Mouse (Mus musculus) cerebellum, adult 2 months (tissue): Measurements from ENCODE around the gene Slc35e3. TPM values are rescaled to one million over a fixed set of nuclear protein-coding genes. Genes with fewer than 3 reads are reported as not detected.
"Not testable (repeated sequence)": the region's sequence is repeated elsewhere in the genome, so short reads cannot be mapped to it uniquely, and the experiment has no call there.

Experiments used
- DNase-seq, 2 experiments: peaks; one replicate each; pipeline ENCODE4 v3.0.0; 2021
- H3K27ac ChIP-seq: fragments of 200-500 bp; 2 replicates; pipeline ENCODE4 v1.5.1; 2012; ENCODE audit warnings: low read length, control low read depth, inconsistent platforms; ENCODE audit not compliant: insufficient read depth
- H3K27me3 ChIP-seq: fragments of 200-500 bp; 2 replicates; pipeline ENCODE4 v1.6.1; 2012; ENCODE audit warnings: inconsistent platforms, mild to moderate bottlenecking, low read length, moderate library complexity; ENCODE audit not compliant: control insufficient read depth, insufficient read depth
- H3K4me1 ChIP-seq: fragments of 200-500 bp; 2 replicates; pipeline ENCODE4 v1.6.1; 2011; ENCODE audit warnings: low read length; ENCODE audit not compliant: control insufficient read depth, insufficient read depth
- H3K4me3 ChIP-seq: fragments of 200-500 bp; replicated peaks from 2 replicates; pipeline ENCODE3; 2011; ENCODE audit warnings: mild to moderate bottlenecking, low read depth, low read length, control low read depth; ENCODE audit not compliant: insufficient read depth
- CTCF ChIP-seq: fragments of 200-500 bp; IDR thresholded peaks from 2 replicates; pipeline ENCODE4 v1.5.1; 2011; ENCODE audit warnings: low read depth, mild to moderate bottlenecking, control low read depth, low read length, moderate library complexity, borderline replicate concordance; ENCODE audit not compliant: insufficient read depth
- POLR2A ChIP-seq: fragments of 200-500 bp; IDR thresholded peaks from 2 replicates; pipeline ENCODE4 v1.6.1; 2011; ENCODE audit warnings: low read length, control low read depth, borderline replicate concordance; ENCODE audit not compliant: insufficient read depth
- WGBS: fragments of 180-500 bp; shearing (Covaris S2); methylation state at CpG from one replicate; pipeline ENCODE4 v1.1.7; 2018; 5-methylcytosine and 5-hydroxymethylcytosine counted together
- polyA plus RNA-seq: library from polyadenylated mRNA; depleted of rRNA; stranded (reverse); fragments of >200 nt; gene quantifications from 2 replicates; pipeline ENCODE4 v1.2.3, GENCODE M21; 2012

Slc35e3 gene
- polyA plus RNA-seq, 1 experiment = 27.8 TPM

DNA sequence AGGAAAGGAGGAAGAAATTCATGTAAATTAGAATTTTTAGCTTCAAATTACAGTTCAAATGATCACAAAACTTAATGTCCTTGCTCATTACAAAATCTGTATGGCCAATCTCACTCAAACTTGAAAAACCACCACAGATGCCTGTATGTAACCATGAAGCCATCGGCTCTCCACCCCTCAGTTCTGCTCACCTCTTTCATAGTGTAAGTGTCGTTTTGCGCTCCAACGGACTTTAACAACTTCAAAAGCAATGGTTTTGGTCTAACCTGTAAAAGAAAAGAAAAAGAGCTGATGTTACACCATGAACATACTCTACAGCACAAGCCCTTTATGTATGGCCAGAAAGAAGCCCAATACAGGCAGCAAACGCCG is 41.2 kb downstream of the Slc35e3 start:
- 94% methylated on average over 6 of the region's 6 CpGs for WGBS
- no peak overlapping the region for H3K27ac ChIP-seq
- TF ChIP-seq CTCF (no peak), POLR2A (no peak)
- H3K27me3 ChIP-seq = no peaks in the 10 kb centered on the region
- H3K4me1 ChIP-seq = peaks cover 6% of the 10 kb centered on the region
- no peak for DNase-seq
- no peak overlapping the region for H3K4me3 ChIP-seq

DNA sequence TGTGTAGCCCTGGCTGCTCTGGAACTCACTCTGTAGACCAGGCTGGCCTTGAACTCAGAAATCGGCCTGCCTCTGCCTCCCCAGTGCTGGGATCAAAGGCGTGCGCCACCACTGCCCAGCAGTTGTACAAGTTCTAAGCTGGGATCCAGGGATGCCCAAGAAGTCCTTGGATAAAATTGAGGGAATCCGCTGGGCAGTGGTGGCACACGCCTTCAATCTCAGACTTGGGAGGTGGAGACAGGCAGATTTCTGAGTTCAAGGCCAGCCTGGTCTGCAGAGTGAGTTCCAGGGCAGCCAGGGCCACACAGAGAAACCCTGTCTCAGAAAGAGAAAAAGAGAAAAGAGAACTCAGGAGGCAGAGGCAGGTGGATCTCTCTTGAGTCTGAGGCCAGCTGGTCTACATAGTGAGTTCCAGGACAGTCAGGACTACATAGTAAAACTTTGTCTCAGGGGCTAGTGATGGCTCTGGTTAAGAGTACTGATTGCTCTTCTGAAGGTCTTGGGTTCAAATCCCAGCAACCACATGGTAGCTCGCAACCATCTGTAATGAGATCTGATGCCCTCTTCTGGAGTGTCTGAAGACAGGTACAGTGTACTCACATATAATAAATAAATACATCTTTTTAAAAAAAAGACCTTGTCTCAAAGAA is 41.7 kb downstream of the Slc35e3 start:
- H3K4me3 ChIP-seq, DNase-seq, H3K4me1 ChIP-seq, H3K27ac ChIP-seq, H3K27me3 ChIP-seq: not testable (repeated sequence)
- WGBS = 100% methylated on average over 6 of the region's 6 CpGs

DNA sequence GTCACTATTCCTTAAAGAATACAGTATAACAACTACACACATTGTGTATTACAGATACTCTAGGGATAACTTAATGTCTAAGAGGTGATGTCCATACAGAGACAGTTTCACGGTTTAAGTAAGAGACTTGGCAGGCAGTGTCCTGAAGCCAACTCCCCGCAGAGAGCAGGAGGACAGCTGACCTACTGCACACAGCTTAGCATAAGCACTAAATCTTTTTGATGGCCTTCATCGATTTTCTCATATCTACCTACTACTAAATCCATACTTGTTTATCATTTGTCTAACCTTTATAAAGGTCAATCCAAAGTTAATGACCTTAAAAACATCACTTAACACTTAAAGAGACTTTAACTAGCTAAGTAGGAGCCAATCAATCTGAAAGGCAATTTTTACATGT is 42.7 kb downstream of the Slc35e3 start:
- no peak for TF ChIP-seq CTCF
- no peak for TF ChIP-seq POLR2A
- H3K4me3 ChIP-seq = no peak overlapping the region
- peaks cover 6% of the 10 kb centered on the region for H3K4me1 ChIP-seq
- H3K27me3 ChIP-seq = no peaks in the 10 kb centered on the region
- WGBS = 36% methylated on average over 3 of the region's 3 CpGs
- no peak for DNase-seq
- H3K27ac ChIP-seq = no peak overlapping the region

DNA sequence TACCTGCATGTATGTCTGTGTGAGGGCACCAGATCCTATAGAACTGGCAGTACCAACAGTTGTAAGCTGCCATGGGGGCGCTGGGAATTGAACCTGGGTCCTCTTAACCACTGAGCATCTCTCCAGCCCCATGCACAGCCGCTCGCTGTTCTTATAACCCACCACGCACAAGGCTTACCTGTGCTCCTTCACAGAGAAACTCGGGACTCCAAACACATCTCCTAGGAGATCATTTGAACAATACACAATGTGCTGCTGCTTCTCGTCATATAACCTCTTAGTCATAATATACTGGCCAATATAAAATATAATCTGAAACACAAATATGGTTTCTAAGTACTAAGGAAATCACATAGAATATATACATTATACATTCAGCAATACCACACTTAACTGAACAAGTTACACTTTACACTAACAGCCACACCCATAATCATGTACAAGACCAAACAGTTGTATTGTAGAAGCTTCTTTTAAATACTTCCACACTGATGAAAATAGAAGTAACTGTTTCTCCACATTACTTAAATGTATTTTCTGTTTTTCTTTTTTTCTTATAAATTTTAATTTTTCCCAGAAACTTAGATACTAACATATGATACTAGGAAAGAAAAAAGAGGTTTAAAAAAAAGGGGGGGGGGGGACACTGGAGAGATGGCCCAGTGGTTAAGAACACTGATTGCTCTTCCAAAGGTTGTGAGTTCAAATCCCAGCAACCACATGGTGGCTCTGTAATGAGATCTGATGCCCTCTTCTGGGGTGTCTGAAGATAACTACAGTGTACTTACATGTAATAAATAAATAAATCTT is 43.9 kb downstream of the Slc35e3 start:
- 93% methylated on average over 6 of the region's 6 CpGs for WGBS
- DNase-seq = no peak
- TF ChIP-seq CTCF (no peak), POLR2A (no peak)

DNA sequence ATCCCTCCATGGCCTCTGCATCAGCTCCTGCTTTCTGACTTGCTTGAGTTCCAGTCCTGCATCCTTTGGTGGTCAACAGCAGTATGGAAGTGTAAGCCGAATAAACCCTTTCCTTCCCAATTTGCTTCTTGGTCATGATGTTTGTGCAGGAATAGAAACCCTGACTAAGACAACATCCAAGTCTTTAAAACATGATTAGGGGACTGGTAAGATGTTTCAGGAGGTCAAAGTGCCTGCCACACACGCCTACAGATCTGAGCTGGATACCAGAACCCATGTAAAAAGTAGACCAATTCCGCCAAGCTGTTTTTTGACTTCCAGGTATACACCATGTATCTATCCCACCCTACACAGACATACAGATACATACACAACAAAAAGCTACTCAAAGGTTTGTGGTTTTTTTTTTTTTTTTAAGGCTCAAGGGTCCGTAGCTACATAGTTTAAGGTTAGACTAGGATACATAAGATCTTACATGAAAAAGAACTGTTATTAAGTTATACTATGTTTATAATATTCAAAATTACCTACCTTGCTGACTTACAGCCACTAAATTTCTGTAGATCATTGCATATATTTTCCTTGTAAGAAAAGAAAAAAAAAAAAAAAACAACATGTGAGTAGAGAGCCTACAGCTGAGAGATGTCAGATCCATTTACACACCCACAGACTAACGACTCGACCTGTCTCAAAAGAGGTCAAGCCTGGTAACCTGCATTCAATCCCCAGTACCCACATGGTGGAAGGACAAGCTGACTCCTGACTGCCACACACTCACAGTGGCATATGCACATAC is 44.9 kb downstream of the Slc35e3 start:
- no peaks in the 10 kb centered on the region; the same call in 1 of the 2 replicates for H3K4me1 ChIP-seq
- no peak overlapping the region for H3K4me3 ChIP-seq
- 93% methylated on average over 6 of the region's 6 CpGs for WGBS
- no peak overlapping the region for H3K27ac ChIP-seq
- no peaks in the 10 kb centered on the region for H3K27me3 ChIP-seq
- no peak for DNase-seq
- TF ChIP-seq CTCF = no peak
- no peak for TF ChIP-seq POLR2A

More for the DNA sequence above, 43.9 kb downstream of the Slc35e3 start:
- Histone ChIP-seq H3K4me3 (no peak overlapping the region), H3K4me1 (peaks cover 6% of the 10 kb centered on the region), H3K27ac (no peak overlapping the region), H3K27me3 (no peaks in the 10 kb centered on the region)

DNA sequence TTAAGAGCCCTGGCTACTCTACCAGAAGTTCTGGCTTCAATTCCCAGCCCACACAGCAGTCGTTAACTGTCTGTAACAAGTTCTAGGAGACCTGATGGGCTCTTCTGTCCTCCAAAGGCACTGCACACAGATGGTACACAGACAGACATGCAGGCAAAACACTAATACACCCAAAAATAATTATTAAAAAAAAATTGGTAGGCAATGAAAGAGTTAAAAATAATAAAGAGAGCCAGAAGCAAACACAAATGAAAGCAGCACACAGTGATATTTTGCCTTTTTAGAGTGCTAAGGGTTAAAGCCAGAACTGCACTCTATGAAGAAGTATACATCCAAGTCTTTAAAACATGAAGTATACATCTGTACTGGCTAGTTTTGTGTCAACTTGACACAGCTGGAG is 45.7 kb downstream of the Slc35e3 start:
- TF ChIP-seq POLR2A = no peak
- no peak for TF ChIP-seq CTCF
- no peak overlapping the region for H3K27ac ChIP-seq
- H3K4me1 ChIP-seq = no peaks in the 10 kb centered on the region
- DNase-seq = no peak
- 73% methylated on average over 1 of the region's 1 CpGs for WGBS
- H3K27me3 ChIP-seq = no peaks in the 10 kb centered on the region
- no peak overlapping the region for H3K4me3 ChIP-seq

DNA sequence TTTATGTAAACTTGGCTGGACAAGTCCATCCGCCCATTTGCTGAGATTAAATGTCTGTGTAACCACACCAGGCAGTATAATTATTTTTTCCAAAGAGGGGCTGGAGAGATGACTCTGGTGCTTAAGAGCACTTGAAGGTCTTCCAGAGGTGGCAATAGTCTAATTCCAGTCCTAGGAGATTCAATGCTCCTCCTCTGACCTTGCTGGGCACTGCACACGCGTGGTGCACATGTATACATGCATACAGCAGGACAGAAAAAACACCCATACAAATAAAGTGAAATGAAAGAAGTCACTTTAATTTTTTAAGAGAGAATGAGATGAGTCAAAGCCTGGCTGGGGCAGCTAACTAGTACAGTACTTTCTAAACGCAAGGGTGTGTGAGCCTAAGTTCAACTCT is 46.3 kb downstream of the Slc35e3 start:
- H3K4me1 ChIP-seq = no peaks in the 10 kb centered on the region
- H3K27me3 ChIP-seq = no peaks in the 10 kb centered on the region
- TF ChIP-seq POLR2A = no peak
- no peak for TF ChIP-seq CTCF
- no peak for DNase-seq
- H3K27ac ChIP-seq = no peak overlapping the region
- no peak overlapping the region for H3K4me3 ChIP-seq
- WGBS = 95% methylated on average over 4 of the region's 4 CpGs
